Mouse (Mus musculus): Measurements from ENCODE around the gene Tmem129. TPM values are rescaled to one million over a fixed set of nuclear protein-coding genes. Genes with fewer than 3 reads are reported as not detected.

Tmem129 gene
- polyA plus RNA-seq, 1 experiment from 2014 or later, result 45.8 TPM

- Histone ChIP-seq H3K27ac (peak overlapping the region; percentile 80; the same call in 1 of the 2 replicates), H3K9me3 (no peaks in the 10 kb centered on the region), H3K9ac (peak overlapping the region; percentile 17; the same call in 1 of the 2 replicates), H3K4me1 (peaks cover 20% of the 10 kb centered on the region), H3K27me3 (no peaks in the 10 kb centered on the region), H3K36me3 (peaks cover 4% of the 10 kb centered on the region; the same call in 1 of the 2 replicates), H3K4me2 (peak overlapping the region; percentile 71), H3K4me3 (peak overlapping the region; percentile 87; the same call in 1 of the 2 replicates)
- WGBS, result 35% methylated on average over 4 of the region's 4 CpGs
- ATAC-seq (ENCODE audit: insufficient number of reproducible peaks, low FRiP score, low TSS enrichment, low read depth), result no peak
These were observed 27.6 kb downstream of the Tmem129 start for GRCm38 (mm10) chr5:33630615-33631014.

- Histone ChIP-seq H3K4me3 (peak overlapping the region; percentile 87), H3K4me1 (peaks cover 20% of the 10 kb centered on the region), H3K4me2 (peak overlapping the region; percentile 71), H3K36me3 (peaks cover 4% of the 10 kb centered on the region; the same call in 1 of the 2 replicates), H3K9me3 (no peaks in the 10 kb centered on the region), H3K27me3 (no peaks in the 10 kb centered on the region), H3K27ac (peak overlapping the region; percentile 80), H3K9ac (peak overlapping the region; percentile 33)
- 1% methylated on average over 9 of the region's 9 CpGs for WGBS
- ATAC-seq (ENCODE audit: insufficient number of reproducible peaks, low FRiP score, low TSS enrichment, low read depth), result no peak
These were observed 28.2 kb downstream of the Tmem129 start for GRCm38 (mm10) chr5:33630061-33630460.

GRCm38 (mm10) chr5:33629301-33629987 lies 28.8 kb downstream of the Tmem129 start, which contains the start of the genes Fam53a and Gm9903:
Gene Fam53a, minus strand, starts transcription at chr5:33629635.
Gene Gm9903, plus strand, starts transcription at chr5:33629925.
- ATAC-seq (ENCODE audit: insufficient number of reproducible peaks, low FRiP score, low TSS enrichment, low read depth), result peak; percentile 95
- under 1% methylated on average over 87 of the region's 99 CpGs for whole genome bisulfite sequencing
- peak within 1 kb of the TSS; percentile 87 for H3K9ac ChIP-seq

GRCm38 (mm10) chr5:33628820-33629300 lies 29.4 kb downstream of the Tmem129 start:
- ATAC-seq (ENCODE audit: insufficient number of reproducible peaks, low FRiP score, low TSS enrichment, low read depth), result peak; percentile 3; the same call in 1 of the 2 replicates
- H3K36me3 ChIP-seq, result no peaks in the 10 kb centered on the region
- H3K9me3 ChIP-seq, result no peaks in the 10 kb centered on the region
- under 1% methylated on average over 24 of the region's 24 CpGs for WGBS
- peak overlapping the region; percentile 92 for H3K27ac ChIP-seq
- peak overlapping the region; percentile 84 for H3K4me2 ChIP-seq
- peak overlapping the region; percentile 87 for H3K9ac ChIP-seq
- H3K27me3 ChIP-seq, result no peaks in the 10 kb centered on the region
- peak overlapping the region; percentile 87 for H3K4me3 ChIP-seq
- H3K4me1 ChIP-seq, result peaks cover 20% of the 10 kb centered on the region

More at GRCm38 (mm10) chr5:33629301-33629987, 28.8 kb downstream of the Tmem129 start, which contains the start of the genes Fam53a and Gm9903:
- Histone ChIP-seq H3K27ac (peak within 1 kb of the TSS; percentile 92), H3K4me2 (peak within 1 kb of the TSS; percentile 84), H3K9me3 (no peaks in the 10 kb centered on the region), H3K36me3 (no peaks in the 10 kb centered on the region), H3K4me3 (peak within 1 kb of the TSS; percentile 87), H3K27me3 (no peaks in the 10 kb centered on the region), H3K4me1 (peaks cover 20% of the 10 kb centered on the region)

GRCm38 (mm10) chr5:33627968-33628367 lies 30.2 kb downstream of the Tmem129 start:
- no peaks in the 10 kb centered on the region for H3K36me3 ChIP-seq
- no peak for ATAC-seq (ENCODE audit: insufficient number of reproducible peaks, low FRiP score, low TSS enrichment, low read depth)
- H3K9me3 ChIP-seq, result no peaks in the 10 kb centered on the region
- WGBS, result 33% methylated on average over 4 of the region's 4 CpGs
- peak overlapping the region; percentile 87 for H3K4me3 ChIP-seq
- H3K4me1 ChIP-seq, result peaks cover 20% of the 10 kb centered on the region
- H3K4me2 ChIP-seq, result peak overlapping the region; percentile 84
- H3K9ac ChIP-seq, result no peak overlapping the region
- H3K27ac ChIP-seq, result no peak overlapping the region
- H3K27me3 ChIP-seq, result no peaks in the 10 kb centered on the region

- H3K9me3 ChIP-seq, result no peaks in the 10 kb centered on the region
- H3K4me3 ChIP-seq, result no peak overlapping the region
- peaks cover 8% of the 10 kb centered on the region for H3K4me1 ChIP-seq
- no peak for ATAC-seq (ENCODE audit: insufficient number of reproducible peaks, low FRiP score, low TSS enrichment, low read depth)
- H3K4me2 ChIP-seq, result no peak overlapping the region
- 77% methylated on average over 3 of the region's 3 CpGs for WGBS
- no peaks in the 10 kb centered on the region for H3K27me3 ChIP-seq
- no peak overlapping the region for H3K9ac ChIP-seq
- H3K36me3 ChIP-seq, result no peaks in the 10 kb centered on the region
- no peak overlapping the region for H3K27ac ChIP-seq
These were observed 34.5 kb downstream of the Tmem129 start for GRCm38 (mm10) chr5:33623766-33624165.

- H3K36me3 ChIP-seq, result no peaks in the 10 kb centered on the region
- H3K4me2 ChIP-seq, result no peak overlapping the region
- H3K9ac ChIP-seq, result no peak overlapping the region
- 75% methylated on average over 2 of the region's 2 CpGs for WGBS
- H3K4me3 ChIP-seq, result no peak overlapping the region
- no peak for ATAC-seq (ENCODE audit: insufficient number of reproducible peaks, low FRiP score, low TSS enrichment, low read depth)
- no peaks in the 10 kb centered on the region for H3K9me3 ChIP-seq
- peaks cover 1% of the 10 kb centered on the region; the same call in 1 of the 2 replicates for H3K4me1 ChIP-seq
- no peak overlapping the region for H3K27ac ChIP-seq
- H3K27me3 ChIP-seq, result no peaks in the 10 kb centered on the region
These were observed 35.5 kb downstream of the Tmem129 start for GRCm38 (mm10) chr5:33622671-33623070.

GRCm38 (mm10) chr5:33614391-33614790 lies 43.8 kb downstream of the Tmem129 start:
- H3K36me3 ChIP-seq, result peaks cover 35% of the 10 kb centered on the region

GRCm38 (mm10) chr5:33611795-33612194 lies 46.4 kb downstream of the Tmem129 start:
- H3K36me3 ChIP-seq, result peaks cover 60% of the 10 kb centered on the region
- no peak overlapping the region for H3K9ac ChIP-seq
- H3K4me3 ChIP-seq, result no peak overlapping the region
- H3K9me3 ChIP-seq, result no peaks in the 10 kb centered on the region
- no peak overlapping the region for H3K4me2 ChIP-seq
- 97% methylated on average over 1 of the region's 1 CpGs for WGBS
- H3K27ac ChIP-seq, result no peak overlapping the region
- H3K4me1 ChIP-seq, result 0 out of 2 replicates have a peak, but pooled peaks cover 2% of the 10 kb centered on the region
- no peak for ATAC-seq (ENCODE audit: insufficient number of reproducible peaks, low FRiP score, low TSS enrichment, low read depth)
- no peaks in the 10 kb centered on the region for H3K27me3 ChIP-seq

More at GRCm38 (mm10) chr5:33614391-33614790, 43.8 kb downstream of the Tmem129 start:
- H3K9me3 ChIP-seq, result no peaks in the 10 kb centered on the region
- H3K27me3 ChIP-seq, result no peaks in the 10 kb centered on the region
- H3K27ac ChIP-seq, result no peak overlapping the region
- 93% methylated on average over 6 of the region's 6 CpGs for WGBS
- H3K9ac ChIP-seq, result no peak overlapping the region
- H3K4me2 ChIP-seq, result no peak overlapping the region
- H3K4me1 ChIP-seq, result no peaks in the 10 kb centered on the region
- ATAC-seq (ENCODE audit: insufficient number of reproducible peaks, low FRiP score, low TSS enrichment, low read depth), result no peak
- H3K4me3 ChIP-seq, result no peak overlapping the region

- H3K9ac ChIP-seq, result no peak overlapping the region
- 0 out of 2 replicates have a peak, but pooled peaks cover 4% of the 10 kb centered on the region for H3K4me1 ChIP-seq
- no peaks in the 10 kb centered on the region for H3K9me3 ChIP-seq
- H3K36me3 ChIP-seq, result peaks cover 66% of the 10 kb centered on the region
- no peaks in the 10 kb centered on the region for H3K27me3 ChIP-seq
- no peak for ATAC-seq (ENCODE audit: insufficient number of reproducible peaks, low FRiP score, low TSS enrichment, low read depth)
- no peak overlapping the region for H3K27ac ChIP-seq
- 81% methylated on average over 1 of the region's 1 CpGs for WGBS
- no peak overlapping the region for H3K4me2 ChIP-seq
- no peak overlapping the region for H3K4me3 ChIP-seq
These were observed 49.0 kb downstream of the Tmem129 start for GRCm38 (mm10) chr5:33609226-33609625.

GRCm38 (mm10) chr5:33607434-33607833 lies 50.8 kb downstream of the Tmem129 start:
- Histone ChIP-seq H3K27me3 (no peaks in the 10 kb centered on the region), H3K9me3 (no peaks in the 10 kb centered on the region), H3K4me2 (no peak overlapping the region), H3K27ac (no peak overlapping the region), H3K4me3 (no peak overlapping the region), H3K9ac (no peak overlapping the region), H3K4me1 (0 out of 2 replicates have a peak, but pooled peaks cover 4% of the 10 kb centered on the region), H3K36me3 (peaks cover 53% of the 10 kb centered on the region)
- 92% methylated on average over 15 of the region's 15 CpGs for WGBS
- ATAC-seq (ENCODE audit: insufficient number of reproducible peaks, low FRiP score, low TSS enrichment, low read depth), result no peak

GRCm38 (mm10) chr5:33606631-33607030 lies 51.6 kb downstream of the Tmem129 start:
- 66% methylated on average over 7 of the region's 7 CpGs for WGBS

More at GRCm38 (mm10) chr5:33606631-33607030, 51.6 kb downstream of the Tmem129 start:
- Histone ChIP-seq H3K27me3 (no peaks in the 10 kb centered on the region), H3K4me1 (0 out of 2 replicates have a peak, but pooled peaks cover 4% of the 10 kb centered on the region), H3K4me3 (no peak overlapping the region), H3K4me2 (no peak overlapping the region), H3K27ac (no peak overlapping the region), H3K9ac (no peak overlapping the region), H3K36me3 (peaks cover 54% of the 10 kb centered on the region), H3K9me3 (no peaks in the 10 kb centered on the region)
- no peak for ATAC-seq (ENCODE audit: insufficient number of reproducible peaks, low FRiP score, low TSS enrichment, low read depth)
